Mouse (Mus musculus): ENCODE measurements at regions not wholly inside any gene's neighbourhood (a gene's known extent, or its start where the extent isn't known, plus 50 kb on each side); places are given as distances from the start of the nearest gene placed in this dataset.
"Not testable (repeated sequence)": the region's sequence is repeated elsewhere in the genome, so short reads cannot be mapped to it uniquely, and the experiment has no call there.

DNA sequence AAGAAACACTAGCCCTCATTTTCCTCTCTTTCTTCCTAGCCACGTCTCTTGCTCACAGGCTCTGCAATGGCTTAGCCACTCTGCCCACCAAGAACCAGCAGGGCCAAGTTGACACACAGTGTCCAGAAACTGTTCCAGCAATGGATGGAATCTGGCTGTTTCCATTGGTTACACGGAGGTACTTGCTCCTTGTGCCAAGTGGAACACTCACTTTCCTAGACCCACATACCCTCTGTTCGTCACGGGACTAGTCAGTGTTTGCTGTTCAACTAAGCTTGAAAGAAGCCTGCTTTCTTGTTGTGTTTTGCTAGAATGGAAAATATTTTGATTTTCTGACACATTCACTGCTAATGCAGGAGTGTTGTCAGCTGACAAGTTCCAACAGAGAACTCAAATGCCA is 575.7 kb upstream of the Gulo start:
- no peak for DNase-seq

GRCm38 (mm10) chr14:66579904-66580492 is 571.0 kb upstream of the Gulo start:
- DNase-seq = no peak

- no peak for DNase-seq
Observed at GRCm38 (mm10) chr14:66566600-66566999, 557.6 kb upstream of the Gulo start.

- no peak for DNase-seq
Observed at GRCm38 (mm10) chr14:66562744-66563143, 553.7 kb upstream of the Gulo start.

- no peak for DNase-seq
Observed at GRCm38 (mm10) chr14:66561715-66562114, 552.7 kb upstream of the Gulo start.

DNA sequence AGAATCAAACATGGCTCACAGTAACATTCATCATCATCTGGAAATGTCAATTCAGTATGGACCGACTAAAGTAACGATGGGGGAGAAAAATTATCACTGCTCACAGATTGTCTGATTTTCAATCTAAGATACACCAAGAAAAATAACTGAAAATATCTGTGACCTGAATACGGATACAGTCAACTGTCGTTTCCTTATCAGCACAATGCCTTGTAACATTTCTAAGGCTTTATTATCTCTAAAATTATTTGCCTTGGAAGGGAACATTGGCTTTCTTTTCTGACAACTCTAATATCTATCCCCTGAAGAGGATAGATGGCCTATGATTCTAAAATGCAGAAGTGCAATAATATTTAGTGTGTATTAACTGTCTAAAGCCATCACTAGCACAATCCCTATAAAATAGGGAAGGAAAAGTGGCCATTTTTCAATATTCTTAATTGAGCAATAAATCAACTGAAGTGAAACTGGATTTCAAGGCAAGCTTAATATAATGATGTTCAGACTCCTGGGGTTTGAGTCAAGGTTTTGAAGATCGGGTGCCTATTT is 552.1 kb upstream of the Gulo start:
- DNase-seq = no peak

DNA sequence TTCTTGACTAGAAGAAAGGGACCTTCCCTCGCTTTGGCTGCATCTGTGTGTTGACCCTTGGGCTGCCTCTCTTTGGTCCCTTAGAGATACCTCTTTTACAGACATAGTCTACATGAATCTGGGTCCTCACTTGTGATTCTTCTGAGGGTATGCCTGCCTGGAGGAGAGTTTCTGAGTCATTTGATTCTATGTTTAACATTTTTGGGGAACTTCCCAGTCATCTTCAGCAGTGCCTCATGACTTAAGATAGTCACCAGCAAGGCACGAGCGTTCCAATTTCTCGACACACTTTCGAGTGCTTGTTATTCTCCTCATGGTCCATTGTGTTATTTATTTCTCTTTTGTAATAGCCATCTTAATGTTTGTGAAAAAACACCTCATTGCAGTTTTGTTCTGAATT is 549.4 kb upstream of the Gulo start:
- DNase-seq = no peak

- peak; percentile 7 for DNase-seq
Observed at GRCm38 (mm10) chr14:66557631-66558030, 548.6 kb upstream of the Gulo start.

DNA sequence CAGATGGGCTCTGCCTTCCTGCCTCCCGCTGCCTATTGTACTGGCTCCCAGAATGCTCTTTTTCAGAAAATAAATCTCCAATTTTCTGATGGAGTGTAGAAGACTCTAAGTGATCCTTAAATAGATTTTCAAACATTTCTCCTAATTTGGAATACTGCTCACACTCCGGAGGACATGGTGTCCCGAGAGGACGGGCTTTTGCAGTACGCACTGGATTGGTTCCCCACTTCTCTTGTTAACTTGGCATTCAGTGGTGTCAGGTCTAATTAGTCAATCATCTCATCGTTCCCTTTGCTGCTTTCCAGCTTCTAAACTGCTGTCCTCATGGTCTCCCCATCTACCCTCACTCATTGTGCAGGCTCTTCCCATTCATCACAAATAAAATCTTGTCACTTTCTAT is 529.5 kb upstream of the Gulo start:
- DNase-seq = no peak

DNA sequence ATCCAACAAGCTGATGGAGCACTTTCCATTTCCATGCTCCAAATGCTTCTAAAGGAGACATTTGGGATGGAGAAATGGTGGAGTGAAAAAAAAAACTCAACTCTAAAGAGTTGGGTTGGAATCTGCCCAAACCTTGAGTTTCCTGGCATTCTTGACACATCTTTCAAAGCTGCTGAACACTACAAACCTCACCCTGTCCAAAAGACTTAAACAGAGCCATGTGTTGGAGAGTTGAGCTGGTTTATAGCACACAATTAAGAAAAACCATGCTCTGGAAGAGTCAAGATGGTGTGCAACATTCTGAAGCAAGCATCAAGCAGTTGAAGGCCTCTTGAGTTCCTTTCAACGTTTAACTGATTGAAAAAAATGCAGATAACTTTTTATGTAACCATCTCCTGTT is 525.7 kb upstream of the Gulo start:
- DNase-seq = no peak

DNA sequence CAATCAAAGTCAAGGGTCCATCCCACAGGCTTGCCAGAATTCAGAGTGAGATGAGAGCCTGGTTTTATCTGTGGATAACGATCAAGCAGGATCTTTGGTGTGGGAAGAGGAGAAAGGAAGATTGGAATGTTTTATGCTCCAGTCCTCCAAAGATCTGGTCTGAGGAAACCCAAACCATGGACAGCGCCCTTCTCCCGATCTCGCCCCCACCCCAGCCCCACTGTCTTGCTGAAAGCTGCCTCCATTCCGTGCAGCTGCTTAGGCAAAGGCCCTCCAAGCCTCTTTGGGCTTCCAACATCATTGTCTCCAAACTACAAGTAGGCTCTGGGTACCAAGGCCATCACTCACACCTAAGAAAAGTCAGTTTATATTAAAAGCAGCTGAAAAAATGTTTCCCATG is 519.1 kb upstream of the Gulo start:
- DNase-seq = no peak

DNA sequence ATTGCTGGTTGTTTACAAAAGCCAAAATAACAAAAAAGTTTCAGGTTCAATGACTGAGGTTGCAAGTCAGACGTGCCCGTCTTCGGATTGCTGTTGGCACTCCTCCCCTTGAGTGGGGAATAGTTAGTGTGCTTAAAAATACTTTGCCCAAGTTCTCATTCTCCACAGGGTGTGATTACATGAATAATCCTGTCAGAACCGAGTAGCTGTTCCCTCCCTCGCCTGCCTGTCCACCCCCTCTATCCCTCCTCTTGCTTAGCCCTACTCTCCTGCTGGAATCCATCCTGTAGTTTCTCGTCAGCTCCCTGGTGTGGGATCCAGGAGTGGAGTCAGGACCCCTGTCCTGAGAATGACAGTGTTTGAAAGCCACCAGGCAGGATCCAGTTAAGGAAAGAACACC is 518.1 kb upstream of the Gulo start:
- DNase-seq = no peak

- DNase-seq = no peak
Observed at GRCm38 (mm10) chr14:66522856-66523400, 513.9 kb upstream of the Gulo start.

DNA sequence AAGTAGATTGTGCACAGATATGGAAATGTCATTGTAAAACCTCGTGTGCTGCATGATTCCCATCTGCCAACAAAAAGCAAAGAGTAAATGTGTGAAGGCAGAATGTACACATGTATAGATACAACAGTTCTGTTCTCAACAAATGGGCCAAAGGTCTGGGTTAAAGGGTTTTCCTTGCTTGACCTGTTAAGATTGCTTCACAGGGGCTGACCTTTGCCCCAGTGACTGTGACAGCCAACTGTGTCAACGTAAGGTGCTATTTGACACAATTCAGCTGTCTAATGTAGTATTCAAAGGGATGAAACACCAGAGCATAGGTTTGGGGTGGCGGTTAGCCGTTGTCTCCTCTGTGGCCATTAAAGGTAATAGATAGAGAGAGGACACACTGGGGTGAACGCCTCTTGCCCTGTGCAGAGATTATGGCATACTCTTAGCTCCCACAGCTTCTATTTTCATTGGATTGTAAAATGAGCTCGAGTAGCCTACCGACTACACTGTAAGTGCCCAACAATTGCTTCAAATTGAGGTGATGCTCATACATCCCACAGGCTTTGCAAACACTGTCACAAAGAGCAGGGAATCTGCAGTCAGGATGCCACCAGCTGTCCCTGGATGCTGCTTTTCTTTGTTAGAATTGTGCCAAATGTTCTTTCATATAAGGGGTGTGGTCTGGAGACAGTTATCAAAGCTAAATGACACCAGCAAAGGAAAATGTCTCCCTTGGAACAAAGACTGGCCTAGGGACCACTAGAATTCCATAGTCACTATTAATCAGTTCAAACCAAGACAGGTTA is 513.0 kb upstream of the Gulo start:
- no peak for DNase-seq

GRCm38 (mm10) chr14:66516770-66517169 is 507.8 kb upstream of the Gulo start:
- no peak for DNase-seq

DNA sequence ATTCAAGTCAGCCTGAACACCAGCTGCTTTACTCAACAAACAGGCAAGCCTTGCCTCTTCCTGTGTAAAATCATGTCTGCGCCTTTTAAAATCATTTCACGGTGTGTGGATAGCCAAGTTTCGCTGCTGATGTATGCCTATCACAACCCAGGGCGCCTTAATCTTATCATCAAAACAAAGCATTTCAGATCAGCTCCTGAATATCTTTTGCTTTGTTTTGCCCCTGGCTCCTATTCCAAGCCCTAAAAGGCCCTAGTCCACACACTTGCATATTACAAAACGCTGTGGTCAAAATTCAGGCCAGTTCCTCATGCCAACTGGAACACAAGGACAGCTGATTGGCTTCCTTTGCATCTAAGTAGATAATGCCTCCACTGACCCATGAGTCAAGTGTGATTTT is 501.7 kb upstream of the Gulo start:
- no peak for DNase-seq

- no peak for DNase-seq
Observed at GRCm38 (mm10) chr14:66510218-66510617, 501.2 kb upstream of the Gulo start.

DNA sequence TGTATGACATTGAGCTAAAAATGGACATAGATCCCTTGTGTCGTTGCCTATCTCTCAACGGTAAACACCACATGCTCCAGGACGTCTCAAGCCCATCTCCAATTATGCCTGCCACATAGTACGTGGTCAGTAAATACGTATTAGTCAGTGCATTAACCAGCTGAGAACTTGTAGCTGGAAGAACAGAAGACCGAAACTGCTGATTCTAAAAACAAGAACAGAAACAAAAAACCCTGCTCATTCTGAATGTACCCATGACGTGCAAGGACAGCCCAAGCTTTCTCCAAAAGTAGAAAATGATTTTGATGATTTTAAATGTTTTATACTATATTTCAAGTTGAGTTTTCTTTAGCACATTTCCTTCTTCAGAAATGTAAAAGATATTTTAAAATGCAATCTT is 500.7 kb upstream of the Gulo start:
- DNase-seq = no peak

DNA sequence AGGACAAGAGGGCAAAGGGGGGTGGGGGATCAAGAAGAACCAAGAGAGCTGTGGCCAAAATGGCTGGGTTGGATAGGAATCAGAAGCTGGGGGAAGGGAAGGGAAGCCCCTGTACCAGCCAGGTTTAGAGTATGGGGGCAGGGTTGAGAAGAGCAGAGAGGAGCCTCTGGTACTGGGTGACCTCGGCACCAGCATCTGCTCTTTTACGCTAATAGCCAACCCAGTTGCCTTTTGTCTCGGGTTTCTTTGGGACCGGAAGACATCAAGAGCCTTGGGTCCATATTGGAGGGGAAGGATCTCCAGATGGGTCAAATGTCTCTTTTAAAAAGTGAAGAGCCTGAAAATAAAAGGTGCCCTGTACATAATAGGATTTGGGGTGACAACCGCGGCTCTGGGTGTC is 493.0 kb upstream of the Gulo start:
- no peak for DNase-seq

- DNase-seq = peak; percentile 64
Observed at GRCm38 (mm10) chr14:66499896-66500295, 490.9 kb upstream of the Gulo start.

DNA sequence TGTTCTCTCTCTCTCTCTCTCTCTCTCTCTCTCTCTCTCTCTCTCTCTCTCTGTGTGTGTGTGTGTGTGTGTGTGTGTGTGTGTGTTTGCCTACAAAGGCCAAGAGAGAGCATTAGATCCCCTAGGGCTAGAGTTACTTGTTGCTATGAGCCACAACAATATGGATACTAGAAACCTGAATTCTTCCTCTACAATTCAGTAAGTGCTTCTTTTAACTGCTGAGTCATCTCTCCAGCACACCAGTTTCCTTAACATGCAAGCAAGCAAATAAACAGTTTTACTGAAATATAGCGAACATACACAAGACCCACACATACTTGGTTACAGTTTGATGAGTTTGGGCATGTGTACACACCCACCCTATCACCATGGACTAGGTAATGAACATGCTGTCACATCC is 486.1 kb upstream of the Gulo start:
- no peak for DNase-seq

GRCm38 (mm10) chr14:66494518-66494923 is 485.5 kb upstream of the Gulo start:
- no peak for DNase-seq

- no peak for DNase-seq
Observed at GRCm38 (mm10) chr14:66493691-66494121, 484.7 kb upstream of the Gulo start.

DNA sequence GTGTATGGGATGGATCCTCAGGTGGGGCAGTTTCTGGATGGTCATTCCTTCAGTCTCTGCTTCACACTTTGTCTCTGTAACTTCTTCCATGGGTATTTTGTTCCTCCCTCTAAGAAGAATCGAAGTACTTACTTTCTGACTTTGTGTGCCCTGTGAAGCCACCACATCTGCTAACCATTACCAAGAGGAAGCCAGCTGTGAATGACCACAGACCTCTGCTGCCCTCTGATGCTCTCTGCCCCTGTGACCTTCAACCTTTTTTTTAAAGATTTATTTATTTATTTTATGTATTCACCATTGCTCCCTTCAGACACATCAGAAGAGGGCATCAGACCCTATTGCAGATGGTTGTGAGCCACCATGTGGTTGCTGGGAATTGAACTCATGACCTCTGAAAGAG is 475.7 kb upstream of the Gulo start:
- DNase-seq = not testable (repeated sequence)
